Mouse (Mus musculus): ENCODE measurements around the gene Rps6kb1. TPM values are rescaled to one million over a fixed set of nuclear protein-coding genes. Genes with fewer than 3 reads are reported as not detected.

Rps6kb1 gene
- polyA plus RNA-seq, 1 experiment = 17.4 TPM

- DNase-seq (ENCODE audit: low spot score) = no peak
Measured at GRCm38 (mm10) chr11:86580319-86581113, 35.9 kb upstream of the Rps6kb1 start.

- DNase-seq (ENCODE audit: low spot score) = no peak
Measured at GRCm38 (mm10) chr11:86579731-86580318, 35.2 kb upstream of the Rps6kb1 start.

- no peak for DNase-seq (ENCODE audit: low spot score)
Measured at GRCm38 (mm10) chr11:86578809-86579730, 34.5 kb upstream of the Rps6kb1 start.

- no peak for DNase-seq (ENCODE audit: low spot score)
Measured at GRCm38 (mm10) chr11:86578106-86578808, 33.7 kb upstream of the Rps6kb1 start.

- DNase-seq (ENCODE audit: low spot score) = no peak
Measured at GRCm38 (mm10) chr11:86577231-86577630, 32.6 kb upstream of the Rps6kb1 start.

- no peak for DNase-seq (ENCODE audit: low spot score)
Measured at GRCm38 (mm10) chr11:86575632-86576378, 31.2 kb upstream of the Rps6kb1 start.

- no peak for DNase-seq (ENCODE audit: low spot score)
Measured at GRCm38 (mm10) chr11:86574408-86574807, 29.8 kb upstream of the Rps6kb1 start.

- DNase-seq (ENCODE audit: low spot score) = no peak
Measured at GRCm38 (mm10) chr11:86573646-86574231, 29.1 kb upstream of the Rps6kb1 start.

GRCm38 (mm10) chr11:86572623-86573022 is 28.0 kb upstream of the Rps6kb1 start:
- DNase-seq (ENCODE audit: low spot score) = no peak

GRCm38 (mm10) chr11:86571871-86572270 is 27.3 kb upstream of the Rps6kb1 start:
- DNase-seq (ENCODE audit: low spot score) = no peak

GRCm38 (mm10) chr11:86571047-86571855 is 26.6 kb upstream of the Rps6kb1 start:
- DNase-seq (ENCODE audit: low spot score) = no peak

- DNase-seq (ENCODE audit: low spot score) = no peak
Measured at GRCm38 (mm10) chr11:86570261-86570746, 25.7 kb upstream of the Rps6kb1 start.

GRCm38 (mm10) chr11:86568425-86568824 is 23.8 kb upstream of the Rps6kb1 start:
- no peak for DNase-seq (ENCODE audit: low spot score)

- DNase-seq (ENCODE audit: low spot score) = no peak
Measured at GRCm38 (mm10) chr11:86558258-86558657, 13.7 kb upstream of the Rps6kb1 start.

- DNase-seq (ENCODE audit: low spot score) = no peak
Measured at GRCm38 (mm10) chr11:86553525-86553924, 8.9 kb upstream of the Rps6kb1 start.

- DNase-seq (ENCODE audit: low spot score) = no peak
Measured at GRCm38 (mm10) chr11:86547412-86547811, 2.8 kb upstream of the Rps6kb1 start.

GRCm38 (mm10) chr11:86545556-86545955 is 951 bp upstream of the Rps6kb1 start:
- DNase-seq (ENCODE audit: low spot score) = no peak

GRCm38 (mm10) chr11:86543960-86544638 is 506 bp downstream of the Rps6kb1 start:
- no peak for DNase-seq (ENCODE audit: low spot score)

- no peak for DNase-seq (ENCODE audit: low spot score)
Measured at GRCm38 (mm10) chr11:86542851-86543250, 1.8 kb downstream of the Rps6kb1 start.
